Mouse (Mus musculus) lung, postnatal 10 days (tissue): ENCODE measurements around the gene Saysd1.

Experiments used
- DNase-seq: peaks from one replicate; pipeline ENCODE4 v3.0.0; 2021

Saysd1 gene

GRCm38 (mm10) chr14:20162686-20163085 lies 24.4 kb upstream of the Saysd1 start:
- no peak for DNase-seq

DNA sequence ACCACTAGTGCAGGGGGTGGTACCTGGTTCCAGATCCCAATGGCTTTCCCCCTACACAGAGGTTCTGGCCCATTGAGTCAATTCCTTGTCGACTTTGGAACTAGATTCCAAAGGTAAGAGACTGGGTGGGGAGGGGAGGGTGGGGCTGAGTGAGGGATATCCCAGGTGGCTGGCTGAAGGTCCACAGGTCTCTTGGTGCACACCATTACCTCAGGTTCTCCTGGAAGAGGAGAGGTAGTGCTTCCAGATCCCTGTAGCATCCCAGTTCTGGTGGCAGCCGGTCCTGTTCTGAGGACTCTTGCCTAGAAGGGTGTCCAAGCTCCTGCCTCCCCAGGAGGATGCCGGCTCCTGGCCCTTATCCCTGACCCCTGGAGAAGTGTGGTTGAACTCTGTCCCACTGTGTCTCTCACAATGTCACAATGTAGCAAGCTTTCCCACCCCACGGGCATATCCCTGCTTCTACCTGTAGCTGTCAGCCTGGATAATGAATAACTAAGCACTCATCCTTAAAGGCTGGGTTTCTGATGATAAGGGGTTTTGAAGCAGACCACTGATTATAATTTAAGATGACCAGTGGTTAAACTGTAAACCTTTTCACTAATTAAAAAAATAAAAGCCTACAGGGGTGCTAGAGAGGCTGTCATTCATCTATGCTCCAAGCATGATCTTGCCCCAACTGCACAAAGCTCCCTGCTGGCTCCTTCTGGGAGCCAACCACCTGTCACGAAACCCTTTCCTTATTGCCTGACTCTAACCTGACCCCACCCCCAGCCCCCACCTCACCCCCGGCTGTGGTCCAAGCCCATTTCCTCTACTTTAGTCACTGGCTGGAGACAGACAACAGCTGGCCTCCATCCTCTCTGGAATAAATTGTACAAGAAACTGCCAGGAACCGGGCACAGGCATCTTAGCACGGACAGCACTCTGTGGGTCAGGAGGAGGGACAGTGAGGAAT lies 20.7 kb upstream of the Saysd1 start:
- peak; percentile 59 for DNase-seq

GRCm38 (mm10) chr14:20157595-20157994 lies 19.3 kb upstream of the Saysd1 start:
- no peak for DNase-seq

DNA sequence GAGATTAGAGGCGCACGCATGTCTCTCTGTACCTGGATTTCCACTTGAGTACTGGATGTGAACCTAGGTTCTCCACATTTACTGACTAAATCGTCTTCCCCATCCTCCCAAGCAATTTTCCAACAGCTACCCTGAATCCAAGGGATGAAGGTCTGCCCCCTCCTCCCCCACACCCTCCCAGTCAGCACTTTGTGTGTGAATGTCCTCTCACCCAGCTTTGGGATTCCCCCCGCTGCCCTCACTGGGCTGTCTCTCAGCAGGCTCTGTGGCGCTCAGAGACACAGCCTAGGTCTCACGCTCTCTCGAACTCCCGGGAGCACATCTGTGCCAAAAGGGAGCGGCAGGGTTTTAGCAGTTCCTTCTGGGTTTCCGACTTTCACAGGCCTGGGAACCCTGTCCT lies 17.4 kb upstream of the Saysd1 start:
- DNase-seq, result no peak

GRCm38 (mm10) chr14:20154937-20155336 lies 16.6 kb upstream of the Saysd1 start:
- no peak for DNase-seq

DNA sequence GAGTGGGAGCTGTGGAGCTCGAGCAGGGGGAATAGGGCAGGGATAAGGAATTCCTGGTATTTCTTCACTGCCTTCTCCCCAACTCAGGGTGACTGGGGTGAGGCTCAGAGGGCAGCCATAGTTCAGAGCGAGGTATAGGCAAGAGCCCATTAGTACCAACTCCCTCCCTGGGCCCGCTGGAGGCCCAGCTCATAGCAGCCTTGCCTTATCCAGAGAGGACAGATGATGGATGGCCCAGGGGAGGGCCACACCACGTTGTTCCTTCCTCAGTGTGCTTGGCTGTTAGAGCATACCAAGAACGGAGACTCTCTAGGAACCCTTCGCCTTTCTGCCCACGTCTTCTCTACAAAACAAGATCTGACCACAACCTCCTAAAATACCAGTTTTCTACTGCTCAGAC lies 15.9 kb upstream of the Saysd1 start:
- no peak for DNase-seq

- DNase-seq, result no peak
These were observed 11.1 kb upstream of the Saysd1 start for GRCm38 (mm10) chr14:20149127-20150080.

DNA sequence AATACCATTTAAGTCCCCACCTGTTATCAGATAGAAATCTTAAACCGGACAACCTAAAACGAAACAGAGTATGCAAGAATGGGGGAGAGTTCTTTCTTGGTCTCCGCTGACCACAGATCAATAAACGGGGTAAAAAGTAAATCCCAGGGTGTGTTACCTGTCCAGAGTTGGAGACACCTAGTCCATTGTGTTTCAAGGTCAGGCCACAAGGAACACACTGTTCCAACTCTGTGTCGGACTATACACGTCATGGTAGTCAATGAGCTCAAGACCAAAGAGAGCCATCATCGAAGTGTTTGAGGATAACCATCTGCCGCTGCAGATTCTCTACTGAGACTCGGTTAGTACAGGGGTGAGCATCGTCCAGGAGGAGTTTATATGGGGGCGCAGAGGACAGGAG lies 10.2 kb upstream of the Saysd1 start:
- DNase-seq, result no peak

- no peak for DNase-seq
These were observed 9.5 kb upstream of the Saysd1 start for GRCm38 (mm10) chr14:20147854-20148253.

GRCm38 (mm10) chr14:20144093-20144492 lies 5.8 kb upstream of the Saysd1 start:
- DNase-seq, result no peak

DNA sequence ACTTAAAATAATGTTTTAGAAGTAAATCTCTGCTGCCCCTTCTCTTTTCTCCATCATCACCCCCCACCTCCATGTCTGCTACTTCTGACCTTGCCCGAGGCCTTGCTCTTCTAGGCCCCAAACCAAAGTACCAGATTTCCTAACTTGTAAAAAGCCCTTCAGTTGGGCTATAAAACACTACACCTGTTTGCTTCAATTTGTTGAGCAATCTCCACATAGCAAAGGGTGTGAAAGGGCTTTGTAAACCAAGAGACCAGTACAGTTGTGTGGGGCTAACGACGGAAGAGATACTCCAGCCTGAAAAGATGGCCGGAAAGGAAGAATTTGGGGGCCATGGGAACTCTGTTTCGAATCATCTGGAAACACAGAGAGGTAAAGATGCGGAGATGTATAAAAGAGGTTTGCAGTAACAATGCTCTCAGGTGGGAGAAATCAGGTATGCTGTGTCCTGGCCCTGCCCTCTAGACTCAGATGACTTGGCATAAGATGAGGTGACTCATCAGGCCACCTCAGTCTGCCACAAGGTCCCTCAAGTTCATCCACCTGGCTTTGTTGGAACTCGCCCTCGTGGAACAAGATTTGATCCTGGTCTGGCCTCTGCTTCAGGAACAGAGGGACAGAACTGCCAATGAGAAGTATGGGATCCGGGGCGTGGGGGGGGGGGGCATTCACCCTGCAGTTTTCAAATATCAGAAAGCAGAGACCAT lies 3.2 kb downstream of the Saysd1 start:
- no peak for DNase-seq

DNA sequence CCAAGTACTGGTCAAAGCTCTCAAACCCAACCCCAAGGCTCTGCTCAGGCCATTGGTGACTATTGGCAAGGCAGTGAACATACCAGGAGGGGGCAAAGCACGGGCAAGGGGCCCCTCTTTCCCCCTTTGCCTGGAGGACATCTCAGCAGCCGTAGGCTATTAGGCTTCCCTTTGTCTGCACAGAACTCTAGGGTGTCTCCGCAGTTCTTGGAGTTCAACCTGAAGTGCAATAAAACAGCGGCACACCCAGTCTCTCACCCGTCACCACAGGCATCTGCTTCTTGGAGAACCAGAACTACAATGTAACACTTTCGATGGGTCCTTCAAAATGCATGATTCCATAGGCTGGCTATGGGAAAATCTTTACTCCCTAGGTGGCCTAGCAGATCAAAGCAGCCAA lies 10.2 kb downstream of the Saysd1 start:
- no peak for DNase-seq

GRCm38 (mm10) chr14:20127406-20128087 lies 10.8 kb downstream of the Saysd1 start:
- no peak for DNase-seq

DNA sequence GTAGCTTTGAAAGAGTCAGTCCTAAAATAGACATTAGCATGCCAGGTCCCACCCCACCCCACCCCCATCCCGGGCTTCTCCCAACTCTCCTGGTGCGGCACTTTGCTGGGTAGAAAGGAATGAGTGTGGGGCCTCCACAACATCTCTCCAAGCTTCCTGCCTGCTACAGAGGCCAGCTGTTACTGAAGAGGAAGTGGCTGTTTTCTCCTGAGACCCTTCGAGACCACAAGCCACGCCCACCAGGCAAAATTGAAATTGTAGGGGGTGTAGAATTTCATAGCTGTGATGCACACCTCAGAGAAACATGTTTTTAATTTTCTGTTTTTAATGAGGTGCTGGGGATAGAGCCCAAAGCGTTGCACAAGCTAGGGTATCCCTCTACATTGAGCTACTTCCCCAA lies 17.5 kb downstream of the Saysd1 start:
- DNase-seq, result peak; percentile 25

DNA sequence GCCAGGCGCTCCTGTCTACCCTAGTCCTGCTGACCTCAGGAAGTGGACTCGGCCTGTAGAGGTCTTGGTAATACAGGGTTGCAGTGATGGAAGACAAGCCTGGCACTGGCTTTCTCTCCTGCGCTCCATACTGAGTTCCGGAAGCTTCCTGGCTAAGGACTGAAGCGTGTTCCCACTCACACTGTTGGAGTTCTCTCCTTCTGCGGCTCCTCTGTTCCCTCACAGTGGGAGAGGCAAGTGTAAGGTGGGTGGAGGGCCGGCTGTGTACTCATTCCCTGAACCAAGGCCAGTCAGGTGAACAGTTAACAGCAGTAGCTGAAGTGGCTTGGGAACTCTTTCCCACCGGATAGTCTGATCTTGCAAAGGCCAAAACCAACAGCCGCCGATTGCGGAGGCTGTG lies 18.3 kb downstream of the Saysd1 start:
- no peak for DNase-seq

DNA sequence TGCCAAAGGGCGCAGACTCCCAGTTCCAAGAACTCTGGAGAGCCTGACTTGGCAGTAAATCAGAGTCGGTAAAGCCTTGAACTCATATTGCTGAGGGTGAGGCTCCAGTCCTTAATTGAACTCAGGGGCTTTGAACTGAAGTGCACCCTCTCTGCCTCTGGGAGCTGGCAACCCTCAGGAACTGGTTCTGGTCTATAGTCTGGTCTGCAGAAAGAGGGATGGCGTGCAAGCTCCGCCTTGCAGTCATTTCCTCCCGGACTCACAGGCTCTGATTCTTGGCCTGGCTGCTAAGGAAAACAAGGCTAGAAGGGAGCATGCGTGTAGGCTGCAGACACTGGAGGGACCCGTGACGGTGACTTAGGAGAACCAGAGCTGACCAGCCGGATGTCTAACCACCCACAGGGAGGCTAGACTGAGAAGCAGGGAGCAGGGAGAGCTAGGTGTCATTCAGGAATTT lies 22.2 kb downstream of the Saysd1 start:
- DNase-seq, result peak; percentile 65

DNA sequence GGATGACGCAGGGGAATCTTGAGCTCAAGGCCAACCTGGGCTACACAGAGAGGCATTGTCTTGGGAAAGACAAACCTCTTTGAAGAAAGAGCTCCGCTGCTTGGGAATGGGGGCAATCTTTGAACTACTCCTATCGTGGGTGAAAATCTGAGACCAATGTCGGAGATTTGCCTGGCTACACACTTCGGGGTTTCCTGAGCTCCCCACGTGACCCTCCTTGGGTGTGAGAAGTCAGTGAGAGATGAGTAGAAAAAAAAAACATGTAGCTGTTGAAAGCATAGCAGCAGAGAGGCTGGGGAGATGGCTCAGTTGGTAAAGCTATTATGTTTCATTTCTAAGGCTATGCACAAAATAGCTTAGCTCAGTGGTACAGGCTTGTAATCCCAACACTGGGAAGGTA lies 23.4 kb downstream of the Saysd1 start:
- DNase-seq, result no peak

- DNase-seq, result peak; percentile 92
These were observed 24.4 kb downstream of the Saysd1 start for GRCm38 (mm10) chr14:20113964-20114363.

- DNase-seq, result peak; percentile 35
These were observed 25.0 kb downstream of the Saysd1 start for GRCm38 (mm10) chr14:20113189-20113961.

DNA sequence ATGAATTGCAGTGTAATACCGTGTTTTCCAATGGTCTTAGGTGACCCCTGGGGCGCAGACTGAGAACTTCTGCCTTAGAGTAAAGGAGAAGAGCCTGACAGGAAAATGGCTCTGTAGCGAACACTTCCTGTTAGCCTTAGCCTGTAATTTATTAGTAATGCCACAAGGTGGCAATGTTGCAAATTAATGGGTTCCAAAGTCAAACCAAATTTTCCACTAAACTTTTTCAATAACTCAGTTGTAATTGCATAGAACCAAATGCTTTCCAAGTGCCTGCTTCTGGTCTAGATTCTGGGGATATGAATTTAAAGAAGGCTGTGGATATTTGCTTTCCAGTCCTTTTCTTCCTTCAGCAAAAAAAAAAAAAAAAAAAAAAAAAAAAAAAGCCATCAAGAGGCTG lies 26.1 kb downstream of the Saysd1 start:
- DNase-seq, result no peak

GRCm38 (mm10) chr14:20110945-20111344 lies 27.4 kb downstream of the Saysd1 start:
- no peak for DNase-seq
